Mouse (Mus musculus) embryonic fibroblast, embryonic 13.5 days (primary cell): Measurements from ENCODE around the gene Tigd3.

ENCODE experiments used
- CTCF ChIP-seq: IDR thresholded peaks from 2 replicates; pipeline ENCODE4 v1.5.1; 2011; ENCODE audit warnings: mild to moderate bottlenecking, control low read depth, low read length, moderate library complexity, borderline replicate concordance; ENCODE audit not compliant: insufficient read depth
- POLR2A ChIP-seq: IDR thresholded peaks from 2 replicates; pipeline ENCODE4 v1.6.1; 2011; ENCODE audit warnings: low read depth, mild to moderate bottlenecking, control low read depth, low read length, moderate library complexity

DNA sequence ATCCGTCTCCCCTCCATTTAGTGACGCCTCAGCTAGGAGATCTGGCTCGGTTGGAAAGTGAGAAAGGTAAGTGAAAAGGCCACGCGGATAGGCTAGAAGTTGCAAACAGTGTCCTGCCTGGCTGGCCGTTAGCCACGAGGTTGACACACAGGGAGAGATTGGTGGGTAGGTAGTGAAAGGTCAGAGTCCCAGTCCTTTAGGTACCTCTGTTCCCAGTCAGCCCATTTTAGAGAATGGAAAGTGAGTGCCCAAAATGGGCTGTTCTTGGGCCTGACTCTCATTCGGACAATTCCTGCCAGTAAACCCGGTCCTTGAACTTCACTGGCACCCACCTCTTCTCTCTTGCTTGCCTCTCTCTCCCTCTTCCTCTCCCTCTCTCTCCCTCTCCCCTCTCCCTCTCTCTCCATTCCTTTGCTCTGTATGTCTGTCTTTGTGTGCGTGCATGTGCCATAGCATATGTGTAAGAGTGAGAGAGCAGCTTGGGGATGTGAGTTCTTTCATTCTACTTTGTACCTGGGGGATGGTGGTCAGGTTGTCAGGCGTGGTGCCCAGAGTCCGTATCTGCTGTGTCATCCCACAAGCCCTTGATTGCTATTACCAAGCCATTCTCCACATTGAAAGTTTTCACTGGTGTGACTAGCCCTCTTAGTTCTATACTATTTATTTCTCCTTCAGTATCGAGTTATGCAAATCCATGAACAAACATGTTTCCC lies 19.2 kb upstream of the Tigd3 start, which contains the start of gene Dpf2:
- TF ChIP-seq CTCF (no peak), POLR2A (no peak; the same call in 1 of the 2 replicates)
